Mouse (Mus musculus) forebrain, embryonic 16.5 days (tissue): ENCODE measurements around the gene Hist1h1e. TPM values are rescaled to one million over a fixed set of nuclear protein-coding genes. Genes with fewer than 3 reads are reported as not detected.
"Not testable (repeated sequence)": the region's sequence is repeated elsewhere in the genome, so short reads cannot be mapped to it uniquely, and the experiment has no call there.

Experiments used
- ATAC-seq: fragments of 200-750 bp; cut with Nextera tagmentation; 2 replicates; pipeline ENCODE4 v1.8.0; 2017; ENCODE audit warnings: mild to moderate bottlenecking, moderate library complexity
- H3K27ac ChIP-seq: fragments of 300-500 bp; sonication (generic); 2 replicates; pipeline ENCODE4 v1.5.1; 2014; ENCODE audit warnings: low read length, control low read depth
- H3K27me3 ChIP-seq: fragments of 300-500 bp; sonication (generic); replicated peaks from 2 replicates; pipeline ENCODE4 v1.6.1; 2014; ENCODE audit warnings: low read length; ENCODE audit not compliant: control insufficient read depth, insufficient read depth
- H3K36me3 ChIP-seq: fragments of 300-500 bp; sonication (generic); 2 replicates; pipeline ENCODE4 v1.6.1; 2014; ENCODE audit not compliant: control insufficient read depth, insufficient read depth
- H3K4me1 ChIP-seq: fragments of 300-500 bp; sonication (generic); replicated peaks from 2 replicates; pipeline ENCODE4 v1.6.1; 2014; ENCODE audit warnings: low read length; ENCODE audit not compliant: control insufficient read depth, insufficient read depth
- H3K4me2 ChIP-seq: fragments of 300-500 bp; sonication (generic); 2 replicates; pipeline ENCODE4 v1.6.1; 2014; ENCODE audit warnings: mild to moderate bottlenecking, low read length, control low read depth
- H3K4me3 ChIP-seq: fragments of 300-500 bp; sonication (generic); replicated peaks from 2 replicates; pipeline ENCODE4 v1.5.1; 2014; ENCODE audit warnings: mild to moderate bottlenecking, low read length, control low read depth
- H3K9ac ChIP-seq: fragments of 300-500 bp; sonication (generic); replicated peaks from 2 replicates; pipeline ENCODE4 v1.6.1; 2014; ENCODE audit warnings: low read depth, low read length, control low read depth
- H3K9me3 ChIP-seq: fragments of 300-500 bp; sonication (generic); 2 replicates; pipeline ENCODE4 v1.6.1; 2016; ENCODE audit warnings: low read length; ENCODE audit not compliant: control insufficient read depth
- WGBS: fragments of 180-500 bp; shearing (Covaris S2); extraction: QIAGEN DNeasy Blood & Tissue Kit; methylation state at CpG from one replicate; pipeline ENCODE4 v1.1.7; 2014; 5-methylcytosine and 5-hydroxymethylcytosine counted together
- polyA plus RNA-seq: library from polyadenylated mRNA; unstranded; fragments of >200 nt; fragmentation: Nextera tagmentation; extraction: Ambion mirVana; gene quantifications from 2 replicates; pipeline ENCODE4 v1.2.1, GENCODE M21; 2015

Hist1h1e gene
- polyA plus RNA-seq, result 7.0 and 9.9 TPM in 2 replicates

- H3K27me3 ChIP-seq, H3K9me3 ChIP-seq, H3K36me3 ChIP-seq: not testable (repeated sequence)
- Histone ChIP-seq H3K27ac (peak within 1 kb of the TSS; percentile 98), H3K4me1 (peaks cover 11% of the 10 kb centered on the region), H3K9ac (peak within 1 kb of the TSS; percentile 71), H3K4me3 (peak within 1 kb of the TSS; percentile 69), H3K4me2 (peak within 1 kb of the TSS; percentile 97)
- peak; percentile 87 for ATAC-seq
- WGBS, result under 1% methylated on average over 53 of the region's 53 CpGs
Measured at GRCm38 (mm10) chr13:23622175-23622671, at the start of gene Hist1h1e. Gene Hist1h1e (minus strand): TSS chr13:23622558.

DNA sequence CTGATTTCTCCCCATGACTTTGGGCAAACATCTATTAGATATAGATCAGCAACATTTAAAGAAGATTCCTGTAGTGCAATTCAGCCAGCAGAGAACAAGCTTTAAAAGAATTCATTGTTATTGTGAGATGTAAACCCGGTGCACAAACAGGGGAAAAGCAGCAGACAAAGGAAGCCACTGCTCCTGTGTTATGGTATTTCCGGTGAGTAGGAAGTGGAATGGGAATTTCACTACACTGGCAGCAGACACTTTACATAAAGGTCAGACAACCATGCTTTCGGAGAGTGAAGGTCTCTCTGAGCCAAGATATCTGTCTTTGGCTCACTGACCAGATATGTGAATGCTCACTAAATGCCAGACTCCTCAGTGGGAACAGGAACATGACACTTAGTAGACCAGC lies 40.2 kb upstream of the Hist1h1e start:
- H3K9me3 ChIP-seq, result no peaks in the 10 kb centered on the region
- no peaks in the 10 kb centered on the region for H3K27me3 ChIP-seq
- H3K9ac ChIP-seq, result no peak overlapping the region
- H3K4me3 ChIP-seq, result no peak overlapping the region
- no peak overlapping the region for H3K27ac ChIP-seq
- H3K4me2 ChIP-seq, result no peak overlapping the region
- no peak for ATAC-seq
- H3K36me3 ChIP-seq, result no peaks in the 10 kb centered on the region
- WGBS, result 74% methylated on average over 3 of the region's 3 CpGs
- H3K4me1 ChIP-seq, result no peaks in the 10 kb centered on the region

GRCm38 (mm10) chr13:23659636-23660366 lies 37.4 kb upstream of the Hist1h1e start:
- ATAC-seq, result no peak
- Histone ChIP-seq H3K4me1 (no peaks in the 10 kb centered on the region), H3K36me3 (no peaks in the 10 kb centered on the region), H3K4me2 (no peak overlapping the region), H3K9me3 (no peaks in the 10 kb centered on the region), H3K27me3 (no peaks in the 10 kb centered on the region), H3K4me3 (no peak overlapping the region), H3K27ac (no peak overlapping the region), H3K9ac (no peak overlapping the region)
- 58% methylated on average over 6 of the region's 6 CpGs for WGBS

DNA sequence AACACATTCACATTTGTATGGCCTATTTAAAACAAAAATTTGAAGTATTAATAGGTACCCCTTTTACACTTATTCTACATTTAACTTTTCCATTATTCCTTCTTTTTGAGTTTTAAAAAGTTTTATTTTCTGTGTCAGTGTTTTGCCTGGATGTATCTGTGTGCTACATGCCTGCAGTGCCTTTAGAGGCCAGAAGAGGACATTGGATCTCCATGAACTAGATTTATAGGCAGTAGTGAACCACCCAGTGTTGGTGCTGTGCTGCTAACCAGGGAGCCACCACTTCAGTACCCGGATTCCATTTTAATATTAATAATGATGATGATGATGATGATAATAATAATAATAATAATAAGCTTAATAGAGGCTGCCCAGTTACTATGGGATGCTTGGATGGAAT lies 8.3 kb upstream of the Hist1h1e start:
- H3K27ac ChIP-seq, result no peak overlapping the region
- H3K4me3 ChIP-seq, result no peak overlapping the region
- H3K4me2 ChIP-seq, result no peak overlapping the region
- H3K36me3 ChIP-seq, result no peaks in the 10 kb centered on the region
- no peaks in the 10 kb centered on the region for H3K4me1 ChIP-seq
- no peak overlapping the region for H3K9ac ChIP-seq
- no peak for ATAC-seq
- no peaks in the 10 kb centered on the region for H3K27me3 ChIP-seq
- WGBS, result 39% methylated on average over 1 of the region's 1 CpGs
- H3K9me3 ChIP-seq, result no peaks in the 10 kb centered on the region

- ATAC-seq, result no peak
- WGBS, result 27% methylated on average over 7 of the region's 7 CpGs
- no peaks in the 10 kb centered on the region for H3K9me3 ChIP-seq
Measured at GRCm38 (mm10) chr13:23622861-23623450, 598 bp upstream of the Hist1h1e start.

DNA sequence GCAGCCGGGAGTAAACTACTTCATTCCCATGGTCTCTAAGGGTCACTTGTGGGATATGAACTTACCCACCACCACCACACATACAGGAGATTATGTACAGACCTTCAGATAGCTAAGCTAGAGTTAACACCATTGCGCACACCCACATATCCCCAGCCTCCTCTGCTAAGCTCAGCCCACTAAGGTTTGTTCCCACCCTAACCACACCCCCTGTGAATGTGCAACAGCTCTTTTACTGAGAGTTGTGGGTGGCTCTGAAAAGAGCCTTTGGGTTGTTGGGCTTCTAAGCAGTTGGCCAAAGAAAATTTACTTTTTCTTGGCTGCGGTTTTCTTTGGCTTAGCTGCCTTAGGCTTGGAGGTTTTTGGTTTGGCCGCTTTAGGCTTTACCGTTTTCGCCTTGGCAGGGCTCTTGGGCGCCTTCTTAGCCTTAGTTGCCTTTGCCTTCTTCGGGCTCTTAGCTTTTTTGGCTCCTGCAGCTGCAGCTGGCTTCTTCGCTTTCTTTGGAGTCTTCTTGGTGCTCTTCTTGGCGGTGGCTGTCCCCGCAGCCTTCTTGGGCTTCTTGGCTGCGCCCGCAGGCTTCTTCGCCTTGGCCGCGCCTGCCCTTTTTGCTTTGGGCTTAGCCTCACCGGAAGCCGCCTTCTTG lies 705 bp downstream of the Hist1h1e start:
- H3K9me3 ChIP-seq, result no peaks in the 10 kb centered on the region
- H3K9ac ChIP-seq, result peak overlapping the region; percentile 71
- under 1% methylated on average over 18 of the region's 18 CpGs for WGBS
- H3K4me3 ChIP-seq, result peak overlapping the region; percentile 69
- ATAC-seq, result peak; percentile 89
- H3K4me1 ChIP-seq, result peaks cover 11% of the 10 kb centered on the region
- no peaks in the 10 kb centered on the region for H3K36me3 ChIP-seq
- H3K4me2 ChIP-seq, result peak overlapping the region; percentile 97
- H3K27ac ChIP-seq, result peak overlapping the region; percentile 98
- H3K27me3 ChIP-seq, result no peaks in the 10 kb centered on the region

More at GRCm38 (mm10) chr13:23622861-23623450, 598 bp upstream of the Hist1h1e start:
- Histone ChIP-seq H3K4me2 (peak overlapping the region; percentile 97), H3K27me3 (no peaks in the 10 kb centered on the region), H3K36me3 (no peaks in the 10 kb centered on the region), H3K9ac (peak overlapping the region; percentile 71), H3K4me3 (peak overlapping the region; percentile 69), H3K27ac (peak overlapping the region; percentile 98), H3K4me1 (peaks cover 11% of the 10 kb centered on the region)

DNA sequence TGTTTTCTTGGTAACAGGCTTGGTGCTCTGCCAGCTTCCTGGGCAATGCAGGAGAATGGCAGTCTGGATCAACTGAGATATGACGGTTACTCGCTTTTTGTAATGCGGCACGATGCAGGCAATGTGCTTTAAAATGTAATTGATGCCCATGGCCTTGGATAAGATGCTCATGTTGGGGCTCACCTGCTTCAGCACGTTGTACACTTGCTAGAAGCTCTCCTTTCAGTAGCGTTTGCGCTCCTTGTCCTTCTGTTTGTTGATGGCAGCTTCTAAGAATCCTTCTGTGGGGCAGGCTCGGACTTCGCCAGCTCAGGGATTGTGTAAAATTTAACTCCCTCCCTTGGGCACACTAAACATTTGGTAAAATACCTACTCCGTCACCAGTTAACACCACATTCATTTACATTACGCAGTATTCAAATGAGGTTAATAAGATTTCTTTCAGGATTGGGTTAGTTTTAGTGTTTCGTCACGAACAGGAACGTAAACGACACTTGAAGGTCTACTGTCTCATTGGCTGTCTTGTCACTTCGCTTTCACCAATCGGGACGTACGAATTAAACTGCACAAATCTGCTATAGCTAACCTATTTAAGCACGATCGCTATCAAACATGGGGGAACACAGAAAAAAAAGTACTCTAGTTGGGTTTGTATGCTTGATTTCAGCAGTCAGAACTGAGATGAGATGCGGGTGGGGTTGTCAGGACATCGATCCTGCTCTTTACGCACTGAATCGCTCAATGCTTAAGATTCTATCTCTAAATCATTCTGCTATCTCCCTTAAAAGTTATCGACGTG lies 1.4 kb downstream of the Hist1h1e start, which contains the start of gene Hist1h2be:
Hist1h2be (minus strand) TSS at position 392 of the 799 bp plus-strand sequence.
- WGBS, result under 1% methylated on average over 27 of the region's 27 CpGs
- H3K27me3 ChIP-seq, result no peaks in the 10 kb centered on the region
- H3K4me2 ChIP-seq, result peak within 1 kb of the TSS; percentile 97
- H3K4me1 ChIP-seq, result peaks cover 11% of the 10 kb centered on the region
- no peaks in the 10 kb centered on the region for H3K9me3 ChIP-seq
- peak; percentile 89 for ATAC-seq
- H3K27ac ChIP-seq, result peak within 1 kb of the TSS; percentile 98
- peak within 1 kb of the TSS; percentile 71 for H3K9ac ChIP-seq
- H3K36me3 ChIP-seq, result no peaks in the 10 kb centered on the region
- peak within 1 kb of the TSS; percentile 69 for H3K4me3 ChIP-seq

GRCm38 (mm10) chr13:23620056-23620732 lies 2.2 kb downstream of the Hist1h1e start:
- Histone ChIP-seq H3K4me1 (peaks cover 11% of the 10 kb centered on the region), H3K4me3 (peak overlapping the region; percentile 69), H3K9ac (peak overlapping the region; percentile 63), H3K36me3 (no peaks in the 10 kb centered on the region), H3K9me3 (no peaks in the 10 kb centered on the region), H3K27ac (peak overlapping the region; percentile 98), H3K27me3 (no peaks in the 10 kb centered on the region), H3K4me2 (peak overlapping the region; percentile 97)
- ATAC-seq, result no peak
- 39% methylated on average over 12 of the region's 12 CpGs for WGBS
